Mouse (Mus musculus) cerebellum, adult 11-12 months (tissue): ENCODE data around the gene Glrp1.

Experiments used
- DNase-seq: peaks from one replicate; pipeline ENCODE4 v3.0.0; 2022

Glrp1 gene

GRCm38 (mm10) chr1:88459655-88460054 is 50.2 kb downstream of the Glrp1 start:
- DNase-seq, result no peak

- no peak for DNase-seq
These were observed 50.7 kb downstream of the Glrp1 start for GRCm38 (mm10) chr1:88459196-88459595.

- DNase-seq, result peak; percentile 65
These were observed 53.3 kb downstream of the Glrp1 start for GRCm38 (mm10) chr1:88456451-88457072.

GRCm38 (mm10) chr1:88455761-88456160 is 54.1 kb downstream of the Glrp1 start:
- DNase-seq, result no peak

GRCm38 (mm10) chr1:88454703-88455102 is 55.2 kb downstream of the Glrp1 start:
- no peak for DNase-seq

- DNase-seq, result no peak
These were observed 57.7 kb downstream of the Glrp1 start for GRCm38 (mm10) chr1:88452198-88452597.

GRCm38 (mm10) chr1:88450668-88451067 is 59.2 kb downstream of the Glrp1 start:
- DNase-seq, result no peak
